Comparison of ENCODE assay signal across 8 mouse cellular contexts in the genomic region with DNA sequence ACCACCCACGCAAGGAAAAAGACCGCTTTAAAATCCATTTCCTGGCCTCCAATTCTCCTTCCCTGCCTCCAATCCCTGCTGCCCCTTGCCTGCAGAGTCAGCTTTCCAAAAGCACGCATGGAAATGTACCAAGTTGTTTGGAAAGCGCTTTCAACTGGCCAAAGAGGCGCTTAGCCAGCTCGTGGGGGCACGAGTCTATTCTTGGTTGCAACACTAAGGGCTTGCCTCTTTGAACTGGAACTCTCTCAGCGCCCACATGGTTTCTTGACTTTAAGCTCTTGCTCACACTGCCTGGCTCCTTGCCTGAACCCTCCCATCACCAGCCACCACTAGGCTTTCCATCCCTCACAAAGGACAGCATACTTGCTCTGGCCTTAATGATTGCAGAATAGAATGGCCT. TPM values are rescaled to one million over a fixed set of nuclear protein-coding genes. Genes with fewer than 3 reads are reported as not detected.
DNase-seq lines count a peak whose midpoint lies in the region; TF ChIP-seq lines count a peak whose summit lies in the region.
"Had no signal": no experiment of that assay in that cellular context is flagged by ENCODE, and none has a peak within 500 bp of the region (broad histone marks: within the 10 kb centered on the region; RNA-seq: fewer than 3 reads in every experiment).

No protein-coding gene starts in this region.

- peak overlapping the region; percentile 41; the same call in 1 of the 2 replicates for H3K27ac ChIP-seq in spleen, adult 2 months (ENCODE audit: insufficient read depth, low read length)
- H3K27ac ChIP-seq: limb, embryonic 15.5 days had no signal

- no peaks in the 10 kb centered on the region for H3K4me1 ChIP-seq in spleen, adult 2 months (ENCODE audit: control insufficient read depth, insufficient read depth, insufficient read length)

- no peaks in the 10 kb centered on the region for H3K36me3 ChIP-seq in spleen, adult 2 months (ENCODE audit: control insufficient read depth, insufficient read depth, low read length)
- H3K36me3 ChIP-seq: limb, embryonic 15.5 days had no signal

- 71% methylated on average over 8 of the region's 8 CpGs for WGBS in spleen, adult 2 months

- intact Hi-C loops in heart, postnatal 25 days (cut with DNase I) = loop anchor here (10.0 kb wide), 1 partner anchor 353 kb away; no protein-coding TSS in a partner anchor
- intact Hi-C loops in left cerebral cortex, postnatal 36 days (cut with DNase I) = loop anchor here (10.0 kb wide), 1 partner anchor 353 kb away; no protein-coding TSS in a partner anchor

- TF ChIP-seq POLR2A in spleen, adult 2 months (IDR thresholded peaks at IDR 0.05; ENCODE audit: low read depth, low read length) = no peak

- no peak for TF ChIP-seq CTCF in spleen, adult 2 months (IDR thresholded peaks at IDR 0.05; ENCODE audit: extremely low read depth, insufficient read depth, insufficient read length, insufficient replicate concordance)

- no peak overlapping the region for H3K4me3 ChIP-seq in spleen, adult 2 months (ENCODE audit: extremely low read depth, insufficient read depth, insufficient read length)
- H3K4me3 ChIP-seq: limb, embryonic 15.5 days had no signal

- no peak for DNase-seq in spleen, adult 2 months (ENCODE audit: low read depth in 1 of 2, low spot score in 2 of 2)
- no peak for DNase-seq in spleen, adult 12 weeks (ENCODE audit: low spot score)
- DNase-seq in fibroblast of lung, adult 2 months (ENCODE audit: low read depth) = peak; percentile 96
- DNase-seq in heart, postnatal 25 days (ENCODE audit: low spot score) = peak; percentile 73
- peak; percentile 46 for DNase-seq in ovary, postnatal 36 days (ENCODE audit: low spot score)
- DNase-seq in left cerebral cortex, postnatal 36 days (ENCODE audit: low spot score in 2 of 2) = no peak
- DNase-seq in layer of hippocampus, adult 8-10 months (ENCODE audit: low spot score in 2 of 2) = no peak

- no peaks in the 10 kb centered on the region for H3K27me3 ChIP-seq in spleen, adult 2 months (ENCODE audit: control insufficient read depth, insufficient read depth, low read length)
- H3K27me3 ChIP-seq: limb, embryonic 15.5 days had no signal

RNA-seq across cellular contexts. Expression of gene Nnmt, which starts 13.2 kb away (rescaled TPM):
- 0.60 and 0.94 TPM in 2 replicates for polyA plus RNA-seq in spleen, adult 2 months (2012; rRNA removed)
- total RNA-seq in heart, postnatal 25 days (2021) = 1 to 10 TPM; 5.1 to 5.5 TPM
- under 1 TPM; 0.62 to 0.91 TPM for total RNA-seq in left cerebral cortex, postnatal 36 days (2021)
- 1 to 10 TPM; 1.5 to 2.9 (median 2.6) TPM for total RNA-seq in layer of hippocampus, adult 8-10 months (2022)

Comparison
In these comparisons a context has a peak if more than half of its experiments do, and no peak if none do; other contexts are left out.
1. DNase-seq: peak in fibroblast of lung, adult 2 months (single experiment), heart, postnatal 25 days (single experiment) and ovary, postnatal 36 days (single experiment); none in spleen, adult 2 months (0 of 2), spleen, adult 12 weeks (single experiment), left cerebral cortex, postnatal 36 days (0 of 2) and layer of hippocampus, adult 8-10 months (0 of 2).